Comparison of ENCODE assay signal across 8 mouse cellular contexts in the genomic region with DNA sequence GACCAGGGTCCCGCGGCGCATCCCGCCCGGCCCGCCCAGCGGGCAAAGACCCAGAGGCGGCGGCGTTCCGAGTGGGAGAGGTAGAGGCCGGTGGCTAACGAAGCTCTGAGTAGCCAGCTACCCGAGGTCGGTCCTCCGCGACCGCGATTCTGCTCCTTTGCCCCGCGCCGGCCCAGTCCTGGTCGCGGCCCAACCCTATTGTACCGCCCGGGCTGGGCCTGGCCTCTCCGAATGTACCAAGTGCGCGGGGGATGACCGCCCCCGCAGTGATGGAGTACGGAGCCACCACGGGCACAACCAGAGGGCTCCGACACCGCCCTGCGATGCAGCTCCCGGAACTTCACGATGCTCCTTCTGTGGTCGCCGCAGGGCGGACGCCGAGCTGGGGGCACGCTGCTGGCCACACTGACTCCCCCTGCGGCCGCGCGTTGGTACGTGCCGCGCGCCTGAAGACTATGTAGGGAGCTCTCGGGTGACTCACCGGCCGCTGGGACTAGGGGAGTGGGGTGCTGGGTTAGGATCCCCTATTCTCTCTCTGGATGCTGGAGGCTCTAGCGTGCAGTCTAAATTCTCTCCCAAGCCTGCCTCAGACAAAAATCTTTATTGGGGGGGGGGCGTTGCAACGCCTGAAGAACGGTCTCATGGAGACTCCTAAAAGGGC. TPM values are rescaled to one million over a fixed set of nuclear protein-coding genes. Genes with fewer than 3 reads are reported as not detected.
DNase-seq lines count a peak whose midpoint lies in the region; ATAC-seq and TF ChIP-seq lines count a peak whose summit lies in the region.

Map7d1 (minus strand) TSS at position 213 of the 661 bp plus-strand sequence.

- no peaks in the 10 kb centered on the region for H3K27me3 ChIP-seq in MEL (ENCODE audit: control insufficient read depth in 1 of 2, insufficient read depth in 2 of 2, low read length in 2 of 2)
- no peaks in the 10 kb centered on the region for H3K27me3 ChIP-seq in lung, embryonic 16.5 days (ENCODE audit: control insufficient read depth, insufficient read depth, low read depth, low read length)
- no peaks in the 10 kb centered on the region for H3K27me3 ChIP-seq in thymus, adult 2 months (ENCODE audit: control insufficient read depth, insufficient read depth, low read length)

- peaks cover 0 to 11% of the 10 kb centered on the region in 2 experiments; a peak in 2 of 4 replicates for H3K36me3 ChIP-seq in MEL (ENCODE audit: control insufficient read depth in 1 of 2, insufficient read depth in 2 of 2, low read length in 2 of 2)
- H3K36me3 ChIP-seq in lung, embryonic 16.5 days (ENCODE audit: control insufficient read depth, insufficient read depth, low read length), result no peaks in the 10 kb centered on the region
- no peaks in the 10 kb centered on the region for H3K36me3 ChIP-seq in thymus, adult 2 months (ENCODE audit: control insufficient read depth, insufficient read depth, low read length)

- DNase-seq in MEL (ENCODE audit: low read depth, low spot score), result peak; percentile 90
- peak; percentile 93 for DNase-seq in cerebellum, adult 8-10 months
- DNase-seq in layer of hippocampus, adult 9-10 months (ENCODE audit: low spot score), result peak; percentile 77
- DNase-seq in ovary, adult 18-20 months (ENCODE audit: low spot score), result peak; percentile 79
- DNase-seq in thymus, adult 2 months, result peak; percentile 80

- H3K79me2 ChIP-seq in MEL (ENCODE audit: control insufficient read depth, insufficient read depth, low read length, poor library complexity), result peaks cover 25% of the 10 kb centered on the region

- under 1% methylated on average over 48 of the region's 59 CpGs for WGBS in lung, embryonic 16.5 days
- under 1% methylated on average over 59 of the region's 59 CpGs for WGBS in thymus, adult 2 months

- peak within 1 kb of the TSS; percentile 79 to 84 for H3K4me3 ChIP-seq in MEL (ENCODE audit: control insufficient read depth in 1 of 2, insufficient read depth in 1 of 2, low read depth in 2 of 2, low read length in 2 of 2)
- H3K4me3 ChIP-seq in lung, embryonic 16.5 days (ENCODE audit: low read length), result peak within 1 kb of the TSS; percentile 97
- peak within 1 kb of the TSS; percentile 96 for H3K4me3 ChIP-seq in thymus, adult 2 months (ENCODE audit: control insufficient read depth, insufficient read depth, low read length)

- peak; percentile 62 for ATAC-seq in frontal cortex, adult (ENCODE audit: low TSS enrichment)
- ATAC-seq in hematopoietic stem cell, adult 5-6 weeks (replicated peaks in 1 of 2; ENCODE audit: insufficient read depth in 1 of 2, low FRiP score in 2 of 2, low TSS enrichment in 1 of 2, low read depth in 1 of 2, poor library complexity in 2 of 2, severe bottlenecking in 2 of 2), result peak; percentile 39 to 56
- peak; percentile 79 for ATAC-seq in lung, embryonic 16.5 days (ENCODE audit: low read depth)

- no peak for TF ChIP-seq CTCF in MEL (IDR thresholded peaks at IDR 0.05 in 2 of 3, conservative IDR thresholded peaks at IDR 0.05 in 1 of 3; ENCODE audit: control insufficient read depth in 1 of 3, insufficient read depth in 1 of 3, low read depth in 2 of 3, low read length in 3 of 3, poor library complexity in 1 of 3, severe bottlenecking in 1 of 3)
- no peak for TF ChIP-seq CTCF in thymus, adult 2 months (IDR thresholded peaks at IDR 0.05; ENCODE audit: borderline replicate concordance, control insufficient read depth, extremely low read depth, insufficient read depth, low read length, poor library complexity)

- H3K9ac ChIP-seq in MEL (ENCODE audit: control insufficient read depth, low read depth, low read length, poor library complexity, severe bottlenecking), result peak within 1 kb of the TSS; percentile 84
- peak within 1 kb of the TSS; percentile 98 for H3K9ac ChIP-seq in lung, embryonic 16.5 days (ENCODE audit: low read length)

- peak in 1 of 2 experiments; percentile 79; a peak in 3 of 4 replicates for TF ChIP-seq POLR2A in MEL (IDR thresholded peaks at IDR 0.05; ENCODE audit: control insufficient read depth in 1 of 2, insufficient read depth in 1 of 2, low read depth in 1 of 2, low read length in 2 of 2, poor library complexity in 1 of 2)
- peak; percentile 53; the same call in 1 of the 2 replicates for TF ChIP-seq POLR2A in thymus, adult 2 months (IDR thresholded peaks at IDR 0.05; ENCODE audit: control insufficient read depth, extremely low read depth, insufficient read depth, low read length, poor library complexity)

- peaks cover 2 to 31% of the 10 kb centered on the region in 2 experiments; a peak in 3 of 4 replicates for H3K4me1 ChIP-seq in MEL (ENCODE audit: control insufficient read depth in 1 of 2, insufficient read depth in 2 of 2, low read length in 2 of 2)
- H3K4me1 ChIP-seq in lung, embryonic 16.5 days (replicated peaks; ENCODE audit: control insufficient read depth, insufficient read depth, low read length), result peaks cover 62% of the 10 kb centered on the region
- H3K4me1 ChIP-seq in thymus, adult 2 months (replicated peaks; ENCODE audit: control insufficient read depth, insufficient read depth, low read length), result peaks cover 62% of the 10 kb centered on the region

- H3K9me3 ChIP-seq in MEL (replicated peaks; ENCODE audit: insufficient read depth, low read length), result no peaks in the 10 kb centered on the region
- H3K9me3 ChIP-seq in lung, embryonic 16.5 days (ENCODE audit: control insufficient read depth, low read length), result no peaks in the 10 kb centered on the region

- H3K4me2 ChIP-seq in lung, embryonic 16.5 days (ENCODE audit: low read depth, low read length), result peak within 1 kb of the TSS; percentile 92

- peak within 1 kb of the TSS; percentile 78 for H3K27ac ChIP-seq in MEL (ENCODE audit: control insufficient read depth, low read depth, low read length)
- peak within 1 kb of the TSS; percentile 88 for H3K27ac ChIP-seq in lung, embryonic 16.5 days (ENCODE audit: low read length)
- peak within 1 kb of the TSS; percentile 5; the same call in 1 of the 2 replicates for H3K27ac ChIP-seq in thymus, adult 2 months (ENCODE audit: control insufficient read depth, insufficient read depth, low read length)

- TF ChIP-seq EP300 in MEL (IDR thresholded peaks at IDR 0.05; ENCODE audit: low read depth in 1 of 2, low read length in 2 of 2), result no peak; a peak in 1 of 4 replicates

- TF ChIP-seq RAD21 in MEL (IDR thresholded peaks at IDR 0.05; ENCODE audit: low read depth, low read length), result no peak

TF ChIP-seq in MEL, 35 proteins besides CTCF, POLR2A, EP300 and RAD21 (continues in another document):
- TF ChIP-seq BHLHE40 (IDR thresholded peaks at IDR 0.05; ENCODE audit: borderline replicate concordance, low read depth, low read length) (no peak), MAX (IDR thresholded peaks at IDR 0.05; ENCODE audit: low read length) (no peak), GABPA (IDR thresholded peaks at IDR 0.05; ENCODE audit: low read depth, low read length) (no peak), NELFE (IDR thresholded peaks at IDR 0.05; ENCODE audit: low read depth, low read length) (peak; percentile 76), JUND (IDR thresholded peaks at IDR 0.05; ENCODE audit: low read depth, low read length) (no peak), KAT2A (conservative IDR thresholded peaks at IDR 0.05; ENCODE audit: low read depth, low read length) (no peak; the same call in 1 of the 2 replicates), SMC3 (IDR thresholded peaks at IDR 0.05; ENCODE audit: low read depth, low read length) (no peak), E2F4 (IDR thresholded peaks at IDR 0.05; ENCODE audit: borderline replicate concordance, low read depth, low read length) (no peak), POLR2AphosphoS5 (IDR thresholded peaks at IDR 0.05; ENCODE audit: borderline replicate concordance, low read depth, low read length) (no peak), ZNF384 (IDR thresholded peaks at IDR 0.05; ENCODE audit: low read depth, low read length) (no peak), SIN3A (IDR thresholded peaks at IDR 0.05; ENCODE audit: low read length) (no peak; the same call in 1 of the 2 replicates), ZC3H11A (IDR thresholded peaks at IDR 0.05; ENCODE audit: low read depth, low read length) (no peak), CHD1 (IDR thresholded peaks at IDR 0.05; ENCODE audit: low read depth, low read length) (peak; percentile 100), MYC (IDR thresholded peaks at IDR 0.05; ENCODE audit: low read depth, low read length) (no peak), ZKSCAN1 (IDR thresholded peaks at IDR 0.05; ENCODE audit: low read depth, low read length) (no peak), RCOR1 (IDR thresholded peaks at IDR 0.05; ENCODE audit: low read depth, low read length) (no peak), TBP (IDR thresholded peaks at IDR 0.05; ENCODE audit: low read depth, low read length) (peak; percentile 48; the same call in 1 of the 2 replicates), MEF2A (IDR thresholded peaks at IDR 0.05; ENCODE audit: extremely low read depth, insufficient replicate concordance, low read depth, low read length, poor library complexity, severe bottlenecking) (no peak), TAL1 (IDR thresholded peaks at IDR 0.05; ENCODE audit: low read length) (no peak), UBTF (IDR thresholded peaks at IDR 0.05; ENCODE audit: borderline replicate concordance, insufficient read depth, low read depth, low read length) (peak; percentile 87; the same call in 1 of the 2 replicates), USF1 (IDR thresholded peaks at IDR 0.05; ENCODE audit: low read depth, low read length) (no peak), GATA1 (IDR thresholded peaks at IDR 0.05; ENCODE audit: low read depth, low read length) (no peak), MYB (IDR thresholded peaks at IDR 0.05; ENCODE audit: low read depth, low read length) (no peak), MXI1 (IDR thresholded peaks at IDR 0.05; ENCODE audit: low read depth, low read length) (peak; percentile 49), ETS1 (IDR thresholded peaks at IDR 0.05; ENCODE audit: low read depth, low read length) (no peak), HCFC1 (IDR thresholded peaks at IDR 0.05; ENCODE audit: low read depth, low read length) (peak; percentile 66; the same call in 1 of the 2 replicates), POLR2AphosphoS2 (IDR thresholded peaks at IDR 0.05; ENCODE audit: low read length) (peak; percentile 45; the same call in 1 of the 2 replicates), MAFK (IDR thresholded peaks at IDR 0.05; ENCODE audit: borderline replicate concordance, low read depth, low read length) (no peak), CHD2 (IDR thresholded peaks at IDR 0.05; ENCODE audit: low read length) (no peak)

RNA-seq across cellular contexts. Expression of gene Map7d1, which starts in this region (rescaled TPM):
- 15.4 and 16.4 TPM in 2 replicates for total RNA-seq in MEL (2012; rRNA removed)
- 10 to 100 TPM in 1 of 2 experiments, not detected in 1; 58.2 TPM for polyA plus RNA-seq in MEL (2012; ENCODE audit: insufficient read depth in 1 of 2, insufficient read length in 2 of 2, low read depth in 1 of 2, low replicate concordance in 2 of 2, missing spikeins in 1 of 2)
- total RNA-seq in hematopoietic stem cell, adult 5-6 weeks (2017), result 28.5 and 40.6 TPM in 2 replicates
- 26.0 and 26.9 TPM in 2 replicates for polyA plus RNA-seq in lung, embryonic 16.5 days (2015; fragmentation: Nextera tagmentation; extraction: Ambion mirVana)
- polyA plus RNA-seq in thymus, adult 2 months (2012; rRNA removed), result 74.6 and 84.2 TPM in 2 replicates

Comparison
In these comparisons a context has a peak if more than half of its experiments do, and no peak if none do; other contexts are left out.
1. Peak in every context shown above with its lines: DNase-seq, ATAC-seq, H3K4me3 ChIP-seq and H3K27ac ChIP-seq.
2. H3K27ac ChIP-seq: peak in every context shown above with its lines; median percentile 88 in lung, embryonic 16.5 days; 78 in MEL; 5 in thymus, adult 2 months.